Comparison of ENCODE assay signal across 9 mouse cellular contexts in genomic region chr8:11249541-11250058, GRCm38 (mm10).
A peak's percentile ranks its signal among the peaks of the same experiment; 100 is the strongest.
DNase-seq lines count a peak whose midpoint lies in the region; ATAC-seq lines count a peak whose summit lies in the region.
"Had no signal": no experiment of that assay in that cellular context is flagged by ENCODE, and none has a peak within 500 bp of the region (broad histone marks: within the 10 kb centered on the region; RNA-seq: fewer than 3 reads in every experiment).

No protein-coding gene starts in this region.

- DNase-seq in gastrocnemius, adult 18-20 months (ENCODE audit: low spot score) = peak; percentile 77
- no peak for DNase-seq in gastrocnemius, postnatal 25 days
- peak; percentile 83 for DNase-seq in Muller cell, postnatal 12 days (ENCODE audit: inconsistent ontology term)
- peak; percentile 83 for DNase-seq in fibroblast of lung, adult 2 months (ENCODE audit: low read depth)
- DNase-seq in kidney, postnatal 14 days = peak; percentile 78
- DNase-seq in thymus, postnatal 14 days = no peak

- H3K36me3 ChIP-seq in stomach, embryonic 16.5 days (ENCODE audit: control insufficient read depth, insufficient read depth, low read length) = no peaks in the 10 kb centered on the region; the same call in 1 of the 2 replicates
- no peaks in the 10 kb centered on the region for H3K36me3 ChIP-seq in hindbrain, embryonic 12.5 days

- 67% methylated on average over 7 of the region's 7 CpGs for WGBS in stomach, embryonic 16.5 days
- 79% methylated on average over 7 of the region's 7 CpGs for WGBS in hindbrain, embryonic 12.5 days

- no peak for ATAC-seq in stomach, embryonic 16.5 days (ENCODE audit: insufficient read depth, low FRiP score)
- ATAC-seq in hindbrain, embryonic 12.5 days (ENCODE audit: low FRiP score) = no peak

- no peak overlapping the region for H3K4me3 ChIP-seq in stomach, embryonic 16.5 days (replicated peaks; ENCODE audit: low read length)
- no peak overlapping the region for H3K4me3 ChIP-seq in hindbrain, embryonic 12.5 days
- H3K4me3 ChIP-seq: embryonic facial prominence, embryonic 13.5 days had no signal

- no peaks in the 10 kb centered on the region for H3K9me3 ChIP-seq in stomach, embryonic 16.5 days (replicated peaks; ENCODE audit: control insufficient read depth, low read length)
- H3K9me3 ChIP-seq in hindbrain, embryonic 12.5 days (replicated peaks) = no peaks in the 10 kb centered on the region
- H3K9me3 ChIP-seq: embryonic facial prominence, embryonic 13.5 days had no signal

- H3K27ac ChIP-seq in stomach, embryonic 16.5 days (ENCODE audit: low read length) = peak overlapping the region; percentile 64
- no peak overlapping the region for H3K27ac ChIP-seq in hindbrain, embryonic 12.5 days
- H3K27ac ChIP-seq: embryonic facial prominence, embryonic 13.5 days had no signal

- no peak overlapping the region for H3K4me2 ChIP-seq in stomach, embryonic 16.5 days (ENCODE audit: low read depth, low read length)
- H3K4me2 ChIP-seq in hindbrain, embryonic 12.5 days (replicated peaks) = no peak overlapping the region
- H3K4me2 ChIP-seq: embryonic facial prominence, embryonic 13.5 days had no signal

- peaks cover 30% of the 10 kb centered on the region for H3K4me1 ChIP-seq in stomach, embryonic 16.5 days (ENCODE audit: control insufficient read depth, insufficient read depth, low read length)
- no peaks in the 10 kb centered on the region for H3K4me1 ChIP-seq in hindbrain, embryonic 12.5 days

- H3K9ac ChIP-seq in stomach, embryonic 16.5 days (ENCODE audit: low read length) = no peak overlapping the region
- no peak overlapping the region for H3K9ac ChIP-seq in hindbrain, embryonic 12.5 days
- H3K9ac ChIP-seq: embryonic facial prominence, embryonic 13.5 days had no signal

- H3K27me3 ChIP-seq in stomach, embryonic 16.5 days (ENCODE audit: control insufficient read depth, insufficient read depth, low read length) = no peaks in the 10 kb centered on the region
- no peaks in the 10 kb centered on the region for H3K27me3 ChIP-seq in hindbrain, embryonic 12.5 days
- H3K27me3 ChIP-seq: embryonic facial prominence, embryonic 13.5 days had no signal

Comparison
In these comparisons a context has a peak if more than half of its experiments do, and no peak if none do; other contexts are left out.
1. DNase-seq: peak in gastrocnemius, adult 18-20 months (single experiment), Muller cell, postnatal 12 days (single experiment), fibroblast of lung, adult 2 months (single experiment) and kidney, postnatal 14 days (single experiment); none in gastrocnemius, postnatal 25 days (single experiment) and thymus, postnatal 14 days (single experiment).